Mouse (Mus musculus) limb, embryonic 10.5 days (tissue): Measurements from ENCODE around the gene Cep104. TPM values are rescaled to one million over a fixed set of nuclear protein-coding genes. Genes with fewer than 3 reads are reported as not detected.

Experiments used
- DNase-seq: peaks from one replicate; pipeline ENCODE4 v3.0.0-alpha.2; 2017; ENCODE audit warnings: low spot score
- H3K27ac ChIP-seq: fragments of 300-500 bp; sonication (generic); 2 replicates; pipeline ENCODE4 v1.5.1; 2016; ENCODE audit warnings: mild to moderate bottlenecking
- H3K27me3 ChIP-seq: fragments of 300-500 bp; sonication (generic); 2 replicates; pipeline ENCODE4 v1.6.1; 2016; ENCODE audit warnings: low read depth, mild to moderate bottlenecking; ENCODE audit not compliant: poor library complexity, severe bottlenecking
- H3K36me3 ChIP-seq: fragments of 300-500 bp; sonication (generic); 2 replicates; pipeline ENCODE4 v1.6.1; 2016; ENCODE audit warnings: mild to moderate bottlenecking, moderate library complexity
- H3K4me1 ChIP-seq: fragments of 300-500 bp; sonication (generic); 2 replicates; pipeline ENCODE4 v1.6.1; 2016
- H3K4me3 ChIP-seq: fragments of 300-500 bp; sonication (generic); 2 replicates; pipeline ENCODE4 v1.5.1; 2016; ENCODE audit warnings: mild to moderate bottlenecking, moderate library complexity
- H3K9me3 ChIP-seq: fragments of 300-500 bp; sonication (generic); replicated peaks from 2 replicates; pipeline ENCODE4 v1.6.1; 2016; ENCODE audit warnings: mild to moderate bottlenecking
- WGBS: fragments of 180-500 bp; shearing (Covaris S2); methylation state at CpG from one replicate; pipeline ENCODE4 v1.1.7; 2016; 5-methylcytosine and 5-hydroxymethylcytosine counted together
- polyA plus RNA-seq: library from polyadenylated mRNA; unstranded; fragments of >200 nt; fragmentation: Nextera tagmentation; extraction: Ambion mirVana; gene quantifications from 2 replicates; pipeline ENCODE4 v1.2.1, GENCODE M21; 2016

Cep104 gene
- polyA plus RNA-seq, 1 experiment from 2014 or later: 22.3 TPM

DNA sequence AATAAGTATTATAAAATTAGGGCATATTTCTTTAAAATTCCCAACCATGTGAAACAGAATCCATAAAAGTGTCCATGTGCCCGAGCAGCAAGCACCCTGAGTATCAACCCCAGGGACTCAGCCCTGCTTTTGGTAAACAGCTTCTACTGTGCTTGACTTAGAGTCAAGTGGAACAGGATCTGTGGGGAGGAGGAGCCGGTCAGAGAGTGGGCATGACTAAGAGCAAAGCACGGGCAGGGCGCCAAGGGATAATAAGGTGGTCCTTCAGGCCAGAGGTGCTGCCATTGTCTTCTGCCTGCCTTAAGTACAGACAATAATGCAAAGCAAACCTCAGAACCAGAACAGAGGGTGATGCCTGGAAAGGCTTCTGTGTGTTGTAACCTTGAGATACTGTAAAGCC lies 32.8 kb downstream of the Cep104 start:
- DNase-seq: no peak
- no peak overlapping the region for H3K27ac ChIP-seq
- peaks cover 10% of the 10 kb centered on the region for H3K4me1 ChIP-seq
- H3K36me3 ChIP-seq: peaks cover 45% of the 10 kb centered on the region
- H3K9me3 ChIP-seq: no peaks in the 10 kb centered on the region
- H3K27me3 ChIP-seq: no peaks in the 10 kb centered on the region
- WGBS: 89% methylated on average over 4 of the region's 4 CpGs
- no peak overlapping the region for H3K4me3 ChIP-seq

DNA sequence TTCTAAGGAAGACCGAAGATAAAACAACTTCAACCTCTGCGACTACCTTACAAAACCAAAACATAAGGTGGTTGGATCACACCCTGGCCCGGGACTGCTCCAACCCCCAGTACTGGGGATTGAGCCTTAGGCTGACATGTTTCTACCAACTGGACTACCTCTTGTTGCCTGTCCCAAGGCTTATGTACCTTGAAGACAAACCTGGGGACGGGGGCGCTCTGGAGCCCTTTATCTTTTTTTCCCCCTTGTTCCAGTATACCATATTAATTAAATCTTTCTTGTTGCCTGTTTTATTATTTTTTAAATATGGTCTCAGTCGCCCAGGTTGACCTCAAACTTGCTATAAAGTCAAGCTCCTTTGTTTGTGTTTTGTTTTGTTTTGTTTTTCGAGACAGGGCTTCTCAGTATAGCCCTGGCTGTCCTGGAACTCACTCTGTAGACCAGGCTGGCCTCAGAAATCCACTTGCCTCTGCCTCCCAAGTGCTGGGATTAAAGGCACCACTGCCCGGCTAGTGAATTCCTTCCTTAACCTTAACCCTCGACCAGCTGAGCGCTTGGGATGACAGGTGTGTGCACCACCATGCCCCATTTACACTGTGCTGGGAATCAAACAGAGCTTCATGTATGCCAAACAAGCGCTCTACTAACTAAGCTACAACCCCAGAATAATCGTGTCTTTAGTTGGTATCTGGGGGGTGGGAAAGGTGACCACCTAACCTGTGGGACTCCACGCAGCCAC lies 36.1 kb downstream of the Cep104 start:
- H3K4me3 ChIP-seq: peak overlapping the region; percentile 100
- WGBS: 29% methylated on average over 13 of the region's 13 CpGs
- no peak for DNase-seq
- peaks cover 40% of the 10 kb centered on the region for H3K36me3 ChIP-seq
- H3K27me3 ChIP-seq: no peaks in the 10 kb centered on the region
- H3K27ac ChIP-seq: peak overlapping the region; percentile 92
- peaks cover 22% of the 10 kb centered on the region for H3K4me1 ChIP-seq
- H3K9me3 ChIP-seq: no peaks in the 10 kb centered on the region

DNA sequence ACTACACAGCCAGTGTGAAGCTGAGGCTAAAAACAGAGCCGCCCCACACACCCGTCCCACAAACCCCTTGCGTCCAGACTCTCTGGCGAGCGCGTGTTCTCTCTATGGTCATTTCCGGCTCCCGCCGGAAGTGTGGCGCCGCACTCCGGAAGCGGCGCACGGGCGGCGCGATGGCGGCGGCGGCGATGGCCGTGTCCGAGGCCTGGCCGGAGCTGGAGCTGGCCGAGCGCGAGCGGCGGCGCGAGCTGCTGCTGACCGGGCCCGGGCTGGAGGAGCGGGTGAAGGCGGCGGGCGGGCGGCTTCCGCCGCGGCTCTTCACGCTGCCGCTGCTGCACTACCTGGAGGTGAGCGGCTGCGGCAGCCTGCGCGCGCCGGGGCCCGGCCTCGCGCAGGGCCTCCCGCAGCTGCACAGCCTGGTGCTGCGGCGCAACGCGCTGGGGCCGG lies 36.7 kb downstream of the Cep104 start, which contains the start of gene Lrrc47:
Gene Lrrc47 (plus strand): TSS at position 86 of the 444 bp plus-strand sequence.
- Histone ChIP-seq H3K36me3 (peaks cover 40% of the 10 kb centered on the region), H3K27ac (peak within 1 kb of the TSS; percentile 92), H3K9me3 (no peaks in the 10 kb centered on the region), H3K4me3 (peak within 1 kb of the TSS; percentile 100), H3K4me1 (peaks cover 22% of the 10 kb centered on the region), H3K27me3 (no peaks in the 10 kb centered on the region)
- DNase-seq: peak; percentile 89
- WGBS: 2% methylated on average over 59 of the region's 59 CpGs

DNA sequence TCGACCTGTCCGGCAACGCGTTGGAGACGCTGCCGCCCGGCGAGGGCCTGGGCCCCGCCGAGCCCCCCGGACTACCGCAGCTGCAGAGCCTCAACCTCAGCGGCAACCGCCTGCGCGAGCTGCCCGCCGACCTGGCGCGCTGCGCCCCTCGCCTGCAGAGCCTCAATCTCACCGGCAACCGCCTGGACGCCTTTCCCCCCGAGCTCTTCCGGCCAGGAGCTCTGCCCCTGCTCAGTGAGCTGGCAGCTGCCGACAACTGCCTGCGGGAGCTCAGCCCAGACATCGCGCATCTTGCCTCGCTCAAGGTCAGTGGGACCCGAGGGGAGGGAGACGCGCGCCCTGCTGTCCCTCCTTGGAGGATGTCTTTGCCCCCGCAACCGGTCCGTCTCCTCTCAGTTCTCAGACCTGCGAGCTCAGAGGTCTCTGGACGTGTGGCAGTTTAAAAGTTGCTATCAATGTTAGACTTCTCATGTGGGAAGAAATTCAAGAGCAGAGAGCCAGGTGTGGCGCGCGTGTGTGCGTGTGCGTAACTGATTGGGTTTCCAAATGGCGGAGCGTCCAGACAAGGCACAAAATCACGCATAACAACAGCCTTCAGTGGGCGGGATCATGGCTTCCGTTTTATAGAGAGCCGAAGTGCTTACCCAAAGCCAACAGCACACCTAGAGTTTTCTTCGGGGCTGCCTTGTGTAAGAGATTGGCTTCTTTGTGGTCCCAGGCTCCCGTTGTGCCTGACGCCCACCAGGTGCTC lies 37.3 kb downstream of the Cep104 start:
- DNase-seq: peak; percentile 53
- Histone ChIP-seq H3K27me3 (no peaks in the 10 kb centered on the region), H3K27ac (peak overlapping the region; percentile 92), H3K9me3 (no peaks in the 10 kb centered on the region), H3K4me3 (peak overlapping the region; percentile 100), H3K36me3 (peaks cover 40% of the 10 kb centered on the region), H3K4me1 (peaks cover 22% of the 10 kb centered on the region)
- 3% methylated on average over 55 of the region's 55 CpGs for WGBS

DNA sequence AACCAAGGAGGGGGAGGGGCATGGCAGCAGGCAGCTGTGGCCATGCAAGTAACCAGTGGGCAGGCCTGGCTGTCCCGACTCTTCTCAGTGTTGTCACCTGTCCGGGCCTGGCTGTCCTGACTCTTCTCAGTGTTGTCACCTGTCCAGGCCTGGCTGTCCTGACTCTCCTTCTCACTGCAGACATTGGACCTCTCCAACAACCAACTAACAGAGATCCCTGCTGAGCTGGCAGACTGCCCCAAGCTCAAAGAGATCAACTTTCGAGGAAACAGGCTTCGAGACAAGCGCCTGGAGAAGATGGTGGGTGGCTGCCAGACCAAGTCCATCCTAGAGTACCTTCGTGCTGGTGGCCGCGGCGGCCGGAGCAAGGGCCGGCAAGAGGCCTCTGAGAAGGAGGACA lies 40.5 kb downstream of the Cep104 start:
- Histone ChIP-seq H3K27ac (no peak overlapping the region), H3K9me3 (no peaks in the 10 kb centered on the region), H3K36me3 (peaks cover 72% of the 10 kb centered on the region), H3K27me3 (no peaks in the 10 kb centered on the region), H3K4me1 (peaks cover 22% of the 10 kb centered on the region), H3K4me3 (no peak overlapping the region)
- 92% methylated on average over 11 of the region's 11 CpGs for WGBS
- no peak for DNase-seq

DNA sequence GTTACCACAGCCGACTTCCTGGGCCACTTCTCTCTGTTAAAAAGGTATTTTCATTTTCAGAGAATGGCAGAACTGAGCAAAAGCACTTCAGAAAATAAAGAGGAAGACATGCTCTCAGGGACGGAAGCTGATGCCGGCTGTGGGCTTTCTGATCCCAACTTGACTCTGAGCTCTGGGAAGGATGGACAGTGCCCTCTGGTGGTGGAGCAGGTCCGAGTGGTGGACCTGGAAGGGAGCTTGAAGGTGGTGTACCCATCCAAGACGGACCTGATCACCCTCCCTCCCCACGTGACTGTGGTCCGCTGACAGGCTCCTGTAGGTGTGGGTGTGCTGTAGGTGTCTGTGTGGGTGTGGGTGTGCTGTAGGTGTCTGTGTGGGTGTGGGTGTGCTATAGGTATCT lies 44.6 kb downstream of the Cep104 start:
- no peak overlapping the region for H3K27ac ChIP-seq
- DNase-seq: peak; percentile 46
- H3K9me3 ChIP-seq: no peaks in the 10 kb centered on the region
- peaks cover 8% of the 10 kb centered on the region; the same call in 1 of the 2 replicates for H3K4me1 ChIP-seq
- H3K4me3 ChIP-seq: no peak overlapping the region
- WGBS: 77% methylated on average over 7 of the region's 7 CpGs
- peaks cover 16% of the 10 kb centered on the region for H3K27me3 ChIP-seq
- H3K36me3 ChIP-seq: peaks cover 83% of the 10 kb centered on the region

DNA sequence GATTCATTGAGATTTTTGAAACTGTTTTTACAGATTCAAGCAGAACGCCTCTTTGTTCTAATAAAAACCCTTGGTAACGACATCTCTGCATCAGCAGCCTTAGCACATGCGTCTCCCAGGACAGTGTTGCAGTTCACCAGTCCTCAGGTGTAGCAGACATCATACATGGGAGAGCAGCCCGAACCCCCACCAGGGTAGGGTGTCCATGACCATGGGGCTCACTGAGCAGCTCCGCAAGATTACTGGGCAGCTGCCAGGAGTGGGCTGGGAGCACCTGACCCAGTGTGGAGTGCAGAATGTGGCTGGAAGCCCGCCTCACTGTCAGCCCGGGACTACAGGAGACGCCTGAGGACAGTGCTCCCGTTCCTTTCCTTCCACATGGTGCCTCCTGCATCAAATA lies 46.4 kb downstream of the Cep104 start:
- peaks cover 64% of the 10 kb centered on the region for H3K36me3 ChIP-seq
- H3K4me1 ChIP-seq: peaks cover 21% of the 10 kb centered on the region
- H3K9me3 ChIP-seq: no peaks in the 10 kb centered on the region
- peaks cover 34% of the 10 kb centered on the region for H3K27me3 ChIP-seq
- DNase-seq: no peak
- no peak overlapping the region for H3K27ac ChIP-seq
- no peak overlapping the region for H3K4me3 ChIP-seq
- WGBS: 91% methylated on average over 9 of the region's 9 CpGs

DNA sequence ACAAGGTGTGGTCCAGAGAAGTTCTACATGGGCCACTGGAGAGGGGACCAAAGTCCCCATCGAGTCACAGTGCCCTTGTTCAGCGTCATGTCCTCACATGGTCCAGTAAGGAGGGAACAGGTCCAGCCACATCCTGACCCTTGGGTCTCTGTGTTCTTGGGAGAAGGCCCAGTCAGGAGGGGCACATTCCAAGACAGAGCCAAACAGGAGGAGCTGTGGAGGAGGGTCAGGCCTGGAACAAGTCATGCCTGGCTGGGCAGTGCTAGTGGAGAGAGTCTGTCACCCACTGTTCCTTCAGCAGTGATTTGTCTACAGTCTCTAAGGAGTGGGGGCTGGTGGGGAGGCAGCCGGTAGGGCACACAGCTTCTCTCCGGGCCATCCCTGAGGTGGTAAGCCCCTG lies 47.4 kb downstream of the Cep104 start:
- Histone ChIP-seq H3K9me3 (no peaks in the 10 kb centered on the region), H3K4me1 (peaks cover 23% of the 10 kb centered on the region), H3K27ac (no peak overlapping the region), H3K36me3 (peaks cover 54% of the 10 kb centered on the region), H3K27me3 (peaks cover 44% of the 10 kb centered on the region), H3K4me3 (no peak overlapping the region)
- 81% methylated on average over 4 of the region's 4 CpGs for WGBS
- no peak for DNase-seq

DNA sequence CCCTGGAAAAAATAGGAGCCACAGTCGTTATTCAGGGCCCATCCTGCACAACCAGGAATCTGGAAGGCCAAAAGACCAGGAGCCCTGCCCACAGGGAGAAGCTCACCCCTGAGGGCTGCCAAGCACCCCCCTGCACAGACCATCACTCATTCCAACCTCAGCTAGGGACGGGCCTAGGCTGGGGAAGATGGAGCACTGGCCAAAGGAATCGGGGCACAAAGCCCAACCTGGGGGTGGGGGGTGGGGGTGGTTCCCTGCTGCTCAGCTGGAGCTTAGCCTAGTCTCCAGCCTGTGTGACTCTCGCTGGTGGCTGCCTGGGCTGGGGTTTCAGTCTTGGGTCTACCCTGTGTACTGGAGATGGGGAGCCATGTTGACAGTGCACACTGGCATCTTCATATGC lies 47.9 kb downstream of the Cep104 start:
- Histone ChIP-seq H3K36me3 (peaks cover 50% of the 10 kb centered on the region), H3K9me3 (no peaks in the 10 kb centered on the region), H3K4me1 (peaks cover 23% of the 10 kb centered on the region), H3K27ac (no peak overlapping the region), H3K27me3 (peaks cover 48% of the 10 kb centered on the region), H3K4me3 (no peak overlapping the region)
- 50% methylated on average over 4 of the region's 4 CpGs for WGBS
- DNase-seq: no peak

DNA sequence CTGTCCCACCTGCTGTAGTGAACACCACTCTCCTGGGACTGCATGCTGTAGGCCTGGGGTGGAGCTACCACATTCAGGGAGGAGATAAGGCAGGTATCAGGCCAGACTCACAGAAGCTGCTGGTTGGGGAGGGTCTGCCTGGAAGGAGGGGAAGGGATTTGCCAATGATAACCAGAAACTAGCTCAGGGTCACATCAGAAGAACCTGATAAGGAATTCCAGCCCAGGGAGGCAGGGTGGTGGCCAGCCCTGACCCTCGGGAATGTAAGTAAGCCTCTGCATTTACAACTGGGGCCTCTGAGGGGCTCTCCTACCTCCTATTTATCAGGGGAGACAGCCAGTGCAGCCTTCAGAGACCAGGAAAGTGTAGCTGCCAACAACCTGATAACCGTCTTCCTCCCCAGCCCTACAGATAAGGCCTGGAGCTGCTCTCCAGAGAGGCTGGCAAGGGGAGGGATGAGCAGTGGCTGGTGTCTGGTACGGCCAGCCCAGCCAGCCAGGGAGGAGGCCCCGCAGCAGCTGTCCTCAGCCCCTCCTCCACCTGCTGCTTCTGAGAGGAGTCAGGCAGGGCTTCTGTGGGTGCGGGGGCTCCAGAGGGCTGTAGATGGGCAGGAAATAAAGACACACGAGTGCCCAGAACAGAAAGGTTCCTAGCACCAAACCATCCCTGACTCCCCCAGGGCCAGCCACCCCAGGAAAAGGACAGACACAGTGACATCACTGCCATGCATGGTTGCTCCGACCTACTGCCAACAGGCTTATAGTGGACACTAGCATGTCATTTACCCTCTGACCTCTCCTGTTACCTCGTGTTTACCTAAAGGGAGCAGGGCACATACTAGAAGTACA lies 49.0 kb downstream of the Cep104 start:
- peaks cover 39% of the 10 kb centered on the region for H3K36me3 ChIP-seq
- peaks cover 52% of the 10 kb centered on the region for H3K27me3 ChIP-seq
- H3K4me1 ChIP-seq: peaks cover 23% of the 10 kb centered on the region
- H3K9me3 ChIP-seq: no peaks in the 10 kb centered on the region
- no peak overlapping the region; the same call in 1 of the 2 replicates for H3K4me3 ChIP-seq
- 22% methylated on average over 8 of the region's 8 CpGs for WGBS
- H3K27ac ChIP-seq: no peak overlapping the region
- DNase-seq: no peak

DNA sequence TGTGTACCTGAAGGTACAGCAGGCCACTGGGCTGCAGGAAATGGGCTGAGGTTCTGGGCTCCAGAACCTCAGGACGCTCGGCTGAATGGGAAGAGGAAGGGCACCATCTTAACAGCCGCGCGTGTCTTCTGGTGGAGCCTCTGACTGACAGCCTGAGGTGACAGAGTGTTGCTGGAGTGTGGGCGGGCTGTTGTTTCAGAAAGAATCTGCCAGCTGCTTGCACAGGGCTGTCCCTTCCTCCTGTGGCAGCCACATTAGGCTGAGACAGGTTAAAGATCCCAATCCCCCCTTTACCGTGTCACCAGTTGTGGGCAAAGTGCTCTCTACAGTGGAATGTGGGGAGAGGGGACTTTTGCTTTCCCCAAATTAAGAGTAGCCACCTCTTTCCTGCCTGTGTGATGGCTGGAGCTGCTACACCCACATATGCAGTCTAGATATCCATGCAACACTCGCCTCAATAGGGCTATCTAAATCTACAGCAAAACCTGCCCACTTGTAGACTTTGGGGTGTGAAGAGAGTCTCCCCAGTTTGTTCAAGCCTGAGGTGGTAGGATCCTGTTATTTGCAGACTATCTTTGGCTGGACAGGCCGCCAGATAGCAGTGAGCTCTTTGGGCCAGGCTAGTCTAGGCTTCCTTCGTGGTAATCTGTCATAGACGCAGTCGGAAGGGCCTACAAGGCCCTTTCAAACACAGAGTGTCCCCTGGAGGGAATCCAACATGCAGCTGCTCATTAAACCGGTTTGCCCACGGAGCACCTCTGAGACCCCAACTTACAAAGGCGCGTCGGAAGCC lies 49.9 kb downstream of the Cep104 start:
- no peak for DNase-seq
- no peaks in the 10 kb centered on the region for H3K9me3 ChIP-seq
- WGBS: 40% methylated on average over 17 of the region's 17 CpGs
- peaks cover 29% of the 10 kb centered on the region for H3K36me3 ChIP-seq
- peak overlapping the region; percentile 50 for H3K4me3 ChIP-seq
- peaks cover 23% of the 10 kb centered on the region for H3K4me1 ChIP-seq
- peak overlapping the region; percentile 53; the same call in 1 of the 2 replicates for H3K27ac ChIP-seq
- peaks cover 52% of the 10 kb centered on the region for H3K27me3 ChIP-seq
